In the genomic region with DNA sequence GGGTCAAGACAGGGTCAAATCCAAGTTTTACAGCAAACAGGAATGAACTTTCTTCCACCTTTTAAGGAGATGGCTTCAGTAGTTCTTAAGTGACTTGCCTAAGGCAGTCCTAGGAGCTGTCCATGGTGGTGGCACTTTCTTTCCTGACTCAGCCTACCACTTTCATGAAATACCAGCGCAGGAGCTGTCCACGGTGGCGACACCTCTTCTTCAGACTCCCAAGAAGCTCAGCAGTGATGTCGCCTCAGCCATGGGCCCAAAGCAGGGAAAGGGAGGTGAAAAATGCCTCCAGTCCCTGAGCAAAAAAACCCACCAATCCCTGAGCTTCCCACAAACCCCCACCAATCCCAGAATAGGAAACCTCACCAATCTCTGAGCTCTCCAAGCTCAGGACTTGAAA, we compare ENCODE assay signal across 10 mouse cellular contexts. TPM values are rescaled to one million over a fixed set of nuclear protein-coding genes. Genes with fewer than 3 reads are reported as not detected.
DNase-seq lines count a peak whose midpoint lies in the region; ATAC-seq lines count a peak whose summit lies in the region.
"Had no signal": no experiment of that assay in that cellular context is flagged by ENCODE, and none has a peak within 500 bp of the region (broad histone marks: within the 10 kb centered on the region; RNA-seq: fewer than 3 reads in every experiment).

No protein-coding gene starts in this region.

- H3K27me3 ChIP-seq in heart, embryonic 12.5 days (replicated peaks) = no peaks in the 10 kb centered on the region
- H3K27me3 ChIP-seq: midbrain, embryonic 12.5 days had no signal

- H3K36me3 ChIP-seq in heart, embryonic 12.5 days = peaks cover 7% of the 10 kb centered on the region

- H3K4me3 ChIP-seq in heart, embryonic 12.5 days = no peak overlapping the region
- H3K4me3 ChIP-seq: midbrain, embryonic 12.5 days had no signal

- peaks cover 13% of the 10 kb centered on the region for H3K4me1 ChIP-seq in heart, embryonic 12.5 days (replicated peaks)

- H3K27ac ChIP-seq in heart, embryonic 12.5 days (ENCODE audit: poor library complexity, severe bottlenecking) = no peak overlapping the region

- 43% methylated on average over 4 of the region's 4 CpGs for WGBS in heart, embryonic 12.5 days

- peak; percentile 62 for DNase-seq in kidney, postnatal 10 days
- no peak for DNase-seq in kidney, adult 18-20 months
- peak; percentile 68 for DNase-seq in NIH3T3 (ENCODE audit: low read depth)
- peak; percentile 71 for DNase-seq in testis, postnatal 14 days (ENCODE audit: low spot score)
- DNase-seq in gastrocnemius, adult 8-10 months (ENCODE audit: low spot score in 2 of 2) = no peak

- no peak overlapping the region for H3K4me2 ChIP-seq in heart, embryonic 12.5 days
- H3K4me2 ChIP-seq: midbrain, embryonic 12.5 days had no signal

- H3K9me3 ChIP-seq in heart, embryonic 12.5 days (replicated peaks) = no peaks in the 10 kb centered on the region
- H3K9me3 ChIP-seq: midbrain, embryonic 12.5 days had no signal

- ATAC-seq in granulocyte monocyte progenitor cell, adult 5-6 weeks (replicated peaks; ENCODE audit: poor library complexity, severe bottlenecking) = peak; percentile 42
- ATAC-seq in heart, embryonic 12.5 days (ENCODE audit: insufficient number of reproducible peaks, low FRiP score) = no peak

- no peak overlapping the region for H3K9ac ChIP-seq in heart, embryonic 12.5 days
- H3K9ac ChIP-seq: midbrain, embryonic 12.5 days had no signal

RNA-seq across cellular contexts. Expression of a gene that starts 1.7 kb away (rescaled TPM):
- 11.3 and 12.5 TPM in 2 replicates for total RNA-seq in granulocyte monocyte progenitor cell, adult 5-6 weeks (2014; fragmentation: Nextera tagmentation)
- 5.4 and 7.3 TPM in 2 replicates for total RNA-seq in granulocyte monocyte progenitor cell, adult 5-6 weeks (2017)
- total RNA-seq in gastrocnemius, adult 8-10 months (2022) = 10 to 100 TPM; 20.8 to 25.0 (median 22.9) TPM
- 8.6 and 9.1 TPM in 2 replicates for polyA plus RNA-seq in heart, embryonic 12.5 days (2016; fragmentation: Nextera tagmentation; extraction: Ambion mirVana)

RNA-seq across cellular contexts. Expression of a gene that starts 15.5 kb away (rescaled TPM):
- not detected in 2 replicates for total RNA-seq in granulocyte monocyte progenitor cell, adult 5-6 weeks (2014; fragmentation: Nextera tagmentation)
- not detected in 2 replicates for total RNA-seq in granulocyte monocyte progenitor cell, adult 5-6 weeks (2017)
- 10 to 100 TPM; 41.6 to 49.2 (median 43.6) TPM for total RNA-seq in gastrocnemius, adult 8-10 months (2022)
- polyA plus RNA-seq in heart, embryonic 12.5 days (2016; fragmentation: Nextera tagmentation; extraction: Ambion mirVana) = 20.4 and 20.5 TPM in 2 replicates

RNA-seq across cellular contexts. Expression of a gene that starts 19.7 kb away (rescaled TPM):
- not detected in 2 replicates for total RNA-seq in granulocyte monocyte progenitor cell, adult 5-6 weeks (2014; fragmentation: Nextera tagmentation)
- total RNA-seq in granulocyte monocyte progenitor cell, adult 5-6 weeks (2017) = not detected in 2 replicates
- 10 to 100 TPM in 2 of 4 experiments, 1 to 10 TPM in 2; 7.5 to 24.6 (median 14.4) TPM for total RNA-seq in gastrocnemius, adult 8-10 months (2022)
- polyA plus RNA-seq in heart, embryonic 12.5 days (2016; fragmentation: Nextera tagmentation; extraction: Ambion mirVana) = 24.7 and 26.4 TPM in 2 replicates
- total RNA-seq: common myeloid progenitor, adult 5-6 weeks had no signal

RNA-seq across cellular contexts. Expression of a gene that starts 36.5 kb away (rescaled TPM):
- not detected in 2 replicates for total RNA-seq in granulocyte monocyte progenitor cell, adult 5-6 weeks (2014; fragmentation: Nextera tagmentation)
- total RNA-seq in granulocyte monocyte progenitor cell, adult 5-6 weeks (2017) = not detected in 2 replicates
- not detected for total RNA-seq in gastrocnemius, adult 8-10 months (2022)
- 1.5 TPM in 1 of 2 replicates, not detected in the other for polyA plus RNA-seq in heart, embryonic 12.5 days (2016; fragmentation: Nextera tagmentation; extraction: Ambion mirVana)
- total RNA-seq: common myeloid progenitor, adult 5-6 weeks had no signal
- polyA plus RNA-seq: midbrain, embryonic 12.5 days; stomach, embryonic 16.5 days had no signal

RNA-seq across cellular contexts. Expression of a gene that starts 40.8 kb away (rescaled TPM):
- 15.2 and 18.8 TPM in 2 replicates for total RNA-seq in granulocyte monocyte progenitor cell, adult 5-6 weeks (2014; fragmentation: Nextera tagmentation)
- 10.6 and 12.0 TPM in 2 replicates for total RNA-seq in granulocyte monocyte progenitor cell, adult 5-6 weeks (2017)
- total RNA-seq in gastrocnemius, adult 8-10 months (2022) = 10 to 100 TPM; 28.9 to 35.0 (median 33.6) TPM
- 32.1 and 32.7 TPM in 2 replicates for polyA plus RNA-seq in heart, embryonic 12.5 days (2016; fragmentation: Nextera tagmentation; extraction: Ambion mirVana)

Comparison
In these comparisons a context has a peak if more than half of its experiments do, and no peak if none do; other contexts are left out.
1. DNase-seq: peak in kidney, postnatal 10 days (single experiment), NIH3T3 (single experiment) and testis, postnatal 14 days (single experiment); none in kidney, adult 18-20 months (single experiment) and gastrocnemius, adult 8-10 months (0 of 2).
2. RNA of a gene that starts 15.5 kb away (total RNA-seq): 41.6 to 49.2 TPM in gastrocnemius, adult 8-10 months; not detected in granulocyte monocyte progenitor cell, adult 5-6 weeks; every median in the first group is over 10 times any median in the second.
3. RNA of a gene that starts 19.7 kb away (total RNA-seq): 7.5 to 24.6 TPM in gastrocnemius, adult 8-10 months; not detected in granulocyte monocyte progenitor cell, adult 5-6 weeks; every median in the first group is over 4 times any median in the second.